ENCODE assay signal across 47 mouse cellular contexts in the genomic region with DNA sequence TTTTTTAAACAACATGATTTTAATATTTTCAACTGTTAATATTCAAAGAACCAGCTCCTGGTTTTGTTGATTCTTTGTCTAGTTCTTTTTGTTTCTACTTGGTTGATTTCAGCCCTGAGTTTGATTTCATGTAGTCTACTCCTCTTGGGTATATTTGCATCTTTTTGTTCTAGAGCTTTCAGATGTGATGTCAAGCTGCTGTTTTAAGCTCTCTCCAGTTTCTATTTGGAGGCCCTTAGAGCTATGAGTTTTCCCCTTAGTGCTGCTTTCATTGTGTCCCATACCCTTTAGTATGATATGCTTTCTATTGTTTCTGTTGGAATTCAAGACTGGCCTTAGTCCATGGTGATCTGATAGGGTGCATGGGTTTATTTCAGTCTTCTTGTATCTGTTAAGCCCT. TPM values are rescaled to one million over a fixed set of nuclear protein-coding genes. Genes with fewer than 3 reads are reported as not detected.
"Had no signal": no experiment of that assay in that cellular context is flagged by ENCODE, and none has a peak within 500 bp of the region (broad histone marks: within the 10 kb centered on the region; RNA-seq: fewer than 3 reads in every experiment).

No protein-coding gene starts in this region.

- H3K27ac ChIP-seq: limb, embryonic 10.5 days; limb, embryonic 12.5 days; limb, embryonic 13.5 days; limb, embryonic 15.5 days; liver, embryonic 12.5 days; liver, embryonic 13.5 days; liver, embryonic 14.5 days; liver, embryonic 15.5 days; lung, embryonic 15.5 days; macrophage; midbrain, embryonic 10.5 days; midbrain, embryonic 12.5 days; midbrain, embryonic 13.5 days; midbrain, embryonic 15.5 days; neural tube, embryonic 12.5 days had no signal

- H3K9ac ChIP-seq: limb, embryonic 12.5 days; limb, embryonic 13.5 days; limb, embryonic 15.5 days; liver, embryonic 12.5 days; liver, embryonic 13.5 days; liver, embryonic 14.5 days; liver, embryonic 15.5 days; liver, postnatal 0 days; lung, embryonic 14.5 days; lung, embryonic 15.5 days; midbrain, embryonic 12.5 days; midbrain, embryonic 13.5 days; midbrain, embryonic 15.5 days; neural tube, embryonic 12.5 days had no signal

- H3K36me3 ChIP-seq: limb, embryonic 10.5 days; limb, embryonic 12.5 days; limb, embryonic 13.5 days; limb, embryonic 15.5 days; liver, embryonic 12.5 days; liver, embryonic 13.5 days; liver, embryonic 15.5 days; lung, embryonic 15.5 days; midbrain, embryonic 10.5 days; midbrain, embryonic 12.5 days; midbrain, embryonic 13.5 days; midbrain, embryonic 15.5 days; neural tube, embryonic 12.5 days had no signal

- H3K4me3 ChIP-seq: limb, embryonic 10.5 days; limb, embryonic 12.5 days; limb, embryonic 13.5 days; limb, embryonic 15.5 days; liver, embryonic 12.5 days; liver, embryonic 13.5 days; liver, embryonic 15.5 days; lung, embryonic 15.5 days; megakaryocyte, embryonic 14.5 days; midbrain, embryonic 10.5 days; midbrain, embryonic 12.5 days; midbrain, embryonic 13.5 days; midbrain, embryonic 15.5 days; myocyte; neural tube, embryonic 12.5 days had no signal

- H3K4me1 ChIP-seq: limb, embryonic 10.5 days; limb, embryonic 12.5 days; limb, embryonic 13.5 days; limb, embryonic 15.5 days; liver, embryonic 12.5 days; liver, embryonic 13.5 days; liver, embryonic 15.5 days; lung, embryonic 15.5 days; megakaryocyte, embryonic 14.5 days; midbrain, embryonic 10.5 days; midbrain, embryonic 12.5 days; midbrain, embryonic 13.5 days; midbrain, embryonic 15.5 days; neural tube, embryonic 12.5 days had no signal

- H3K9me3 ChIP-seq: limb, embryonic 10.5 days; limb, embryonic 12.5 days; limb, embryonic 13.5 days; limb, embryonic 15.5 days; liver, embryonic 12.5 days; liver, embryonic 13.5 days; liver, embryonic 15.5 days; lung, embryonic 15.5 days; megakaryocyte, embryonic 14.5 days; midbrain, embryonic 10.5 days; midbrain, embryonic 12.5 days; midbrain, embryonic 13.5 days; midbrain, embryonic 15.5 days; neural tube, embryonic 12.5 days had no signal

- H3K4me2 ChIP-seq: limb, embryonic 12.5 days; limb, embryonic 13.5 days; limb, embryonic 15.5 days; liver, embryonic 11.5 days; liver, embryonic 12.5 days; liver, embryonic 13.5 days; liver, embryonic 15.5 days; lung, embryonic 14.5 days; lung, embryonic 15.5 days; midbrain, embryonic 11.5 days; midbrain, embryonic 12.5 days; midbrain, embryonic 13.5 days; midbrain, embryonic 15.5 days; neural tube, embryonic 12.5 days had no signal

- DNase-seq: left cerebral cortex, postnatal 4 days; liver; liver, embryonic 13.5 days; liver, postnatal 0 days; lung, adult 18-20 months; lung, adult 2 months; lung, embryonic 14.5 days; lung, postnatal 10 days; lung, postnatal 14 days; lung, postnatal 36 days; lung, postnatal 4 days; midbrain, embryonic 14.5 days had no signal

- H3K27me3 ChIP-seq: limb, embryonic 12.5 days; limb, embryonic 13.5 days; limb, embryonic 15.5 days; liver, embryonic 12.5 days; liver, embryonic 13.5 days; liver, embryonic 15.5 days; lung, embryonic 15.5 days; megakaryocyte, embryonic 14.5 days; midbrain, embryonic 12.5 days; midbrain, embryonic 13.5 days; midbrain, embryonic 15.5 days; neural tube, embryonic 12.5 days had no signal

RNA-seq across cellular contexts. Expression of a gene that starts 4.3 kb away (rescaled TPM):
- total RNA-seq: left cerebral cortex, postnatal 10 days; left cerebral cortex, postnatal 14 days; left cerebral cortex, postnatal 25 days; left cerebral cortex, postnatal 36 days; left cerebral cortex, postnatal 4 days; liver, adult 2 months; megakaryocyte progenitor cell, adult 5-6 weeks; megakaryocyte, adult 5-6 weeks; megakaryocyte-erythroid progenitor cell, adult 5-6 weeks; midbrain, postnatal 0 days; monocyte, adult 5-6 weeks had no signal
- polyA plus RNA-seq: limb, embryonic 10.5 days; limb, embryonic 11.5 days; limb, embryonic 12.5 days; limb, embryonic 13.5 days; limb, embryonic 14.5 days; limb, embryonic 15.5 days; liver, adult 2 months; liver, embryonic 11.5 days; liver, embryonic 12.5 days; liver, embryonic 13.5 days; liver, embryonic 14.5 days; liver, embryonic 15.5 days; liver, embryonic 16.5 days; liver, postnatal 0 days; lung, adult 2 months; lung, embryonic 14.5 days; lung, embryonic 15.5 days; lung, embryonic 16.5 days; lung, postnatal 0 days; macrophage; midbrain, embryonic 10.5 days; midbrain, embryonic 11.5 days; midbrain, embryonic 12.5 days; midbrain, embryonic 13.5 days; midbrain, embryonic 14.5 days; midbrain, embryonic 15.5 days; midbrain, embryonic 16.5 days; midbrain, postnatal 0 days; myocyte; neural tube, embryonic 11.5 days; neural tube, embryonic 12.5 days had no signal

RNA-seq across cellular contexts. Expression of a gene that starts 6.1 kb away (rescaled TPM):
- total RNA-seq: left cerebral cortex, postnatal 10 days; left cerebral cortex, postnatal 14 days; left cerebral cortex, postnatal 25 days; left cerebral cortex, postnatal 36 days; left cerebral cortex, postnatal 4 days; liver, adult 2 months; megakaryocyte progenitor cell, adult 5-6 weeks; megakaryocyte, adult 5-6 weeks; megakaryocyte-erythroid progenitor cell, adult 5-6 weeks; midbrain, postnatal 0 days; monocyte, adult 5-6 weeks had no signal
- polyA plus RNA-seq: limb, embryonic 10.5 days; limb, embryonic 11.5 days; limb, embryonic 12.5 days; limb, embryonic 13.5 days; limb, embryonic 14.5 days; limb, embryonic 15.5 days; liver, adult 2 months; liver, embryonic 11.5 days; liver, embryonic 12.5 days; liver, embryonic 13.5 days; liver, embryonic 14.5 days; liver, embryonic 15.5 days; liver, embryonic 16.5 days; liver, postnatal 0 days; lung, adult 2 months; lung, embryonic 14.5 days; lung, embryonic 15.5 days; lung, embryonic 16.5 days; lung, postnatal 0 days; macrophage; midbrain, embryonic 10.5 days; midbrain, embryonic 11.5 days; midbrain, embryonic 12.5 days; midbrain, embryonic 13.5 days; midbrain, embryonic 14.5 days; midbrain, embryonic 15.5 days; midbrain, embryonic 16.5 days; midbrain, postnatal 0 days; myocyte; neural tube, embryonic 11.5 days; neural tube, embryonic 12.5 days had no signal

RNA-seq across cellular contexts. Expression of a gene that starts 18.0 kb away (rescaled TPM):
- total RNA-seq: left cerebral cortex, postnatal 10 days; left cerebral cortex, postnatal 14 days; left cerebral cortex, postnatal 25 days; left cerebral cortex, postnatal 36 days; left cerebral cortex, postnatal 4 days; liver, adult 2 months; megakaryocyte progenitor cell, adult 5-6 weeks; megakaryocyte, adult 5-6 weeks; megakaryocyte-erythroid progenitor cell, adult 5-6 weeks; midbrain, postnatal 0 days; monocyte, adult 5-6 weeks had no signal
- polyA plus RNA-seq: limb, embryonic 10.5 days; limb, embryonic 11.5 days; limb, embryonic 12.5 days; limb, embryonic 13.5 days; limb, embryonic 14.5 days; limb, embryonic 15.5 days; liver, adult 2 months; liver, embryonic 11.5 days; liver, embryonic 12.5 days; liver, embryonic 13.5 days; liver, embryonic 14.5 days; liver, embryonic 15.5 days; liver, embryonic 16.5 days; liver, postnatal 0 days; lung, adult 2 months; lung, embryonic 14.5 days; lung, embryonic 15.5 days; lung, embryonic 16.5 days; lung, postnatal 0 days; macrophage; midbrain, embryonic 10.5 days; midbrain, embryonic 11.5 days; midbrain, embryonic 12.5 days; midbrain, embryonic 13.5 days; midbrain, embryonic 14.5 days; midbrain, embryonic 15.5 days; midbrain, embryonic 16.5 days; midbrain, postnatal 0 days; myocyte; neural tube, embryonic 11.5 days; neural tube, embryonic 12.5 days had no signal

RNA-seq across cellular contexts. Expression of a gene that starts 31.6 kb away (rescaled TPM):
- total RNA-seq: left cerebral cortex, postnatal 10 days; left cerebral cortex, postnatal 14 days; left cerebral cortex, postnatal 25 days; left cerebral cortex, postnatal 36 days; left cerebral cortex, postnatal 4 days; liver, adult 2 months; megakaryocyte progenitor cell, adult 5-6 weeks; megakaryocyte, adult 5-6 weeks; megakaryocyte-erythroid progenitor cell, adult 5-6 weeks; midbrain, postnatal 0 days; monocyte, adult 5-6 weeks had no signal
- polyA plus RNA-seq: limb, embryonic 10.5 days; limb, embryonic 11.5 days; limb, embryonic 12.5 days; limb, embryonic 13.5 days; limb, embryonic 14.5 days; limb, embryonic 15.5 days; liver, adult 2 months; liver, embryonic 11.5 days; liver, embryonic 12.5 days; liver, embryonic 13.5 days; liver, embryonic 14.5 days; liver, embryonic 15.5 days; liver, embryonic 16.5 days; liver, postnatal 0 days; lung, adult 2 months; lung, embryonic 14.5 days; lung, embryonic 15.5 days; lung, embryonic 16.5 days; lung, postnatal 0 days; macrophage; midbrain, embryonic 10.5 days; midbrain, embryonic 11.5 days; midbrain, embryonic 12.5 days; midbrain, embryonic 13.5 days; midbrain, embryonic 14.5 days; midbrain, embryonic 15.5 days; midbrain, embryonic 16.5 days; midbrain, postnatal 0 days; myocyte; neural tube, embryonic 11.5 days; neural tube, embryonic 12.5 days had no signal

RNA-seq across cellular contexts. Expression of a gene that starts 38.1 kb away (rescaled TPM):
- total RNA-seq: left cerebral cortex, postnatal 10 days; left cerebral cortex, postnatal 14 days; left cerebral cortex, postnatal 25 days; left cerebral cortex, postnatal 36 days; left cerebral cortex, postnatal 4 days; liver, adult 2 months; megakaryocyte progenitor cell, adult 5-6 weeks; megakaryocyte, adult 5-6 weeks; megakaryocyte-erythroid progenitor cell, adult 5-6 weeks; midbrain, postnatal 0 days; monocyte, adult 5-6 weeks had no signal
- polyA plus RNA-seq: limb, embryonic 10.5 days; limb, embryonic 11.5 days; limb, embryonic 12.5 days; limb, embryonic 13.5 days; limb, embryonic 14.5 days; limb, embryonic 15.5 days; liver, adult 2 months; liver, embryonic 11.5 days; liver, embryonic 12.5 days; liver, embryonic 13.5 days; liver, embryonic 14.5 days; liver, embryonic 15.5 days; liver, embryonic 16.5 days; liver, postnatal 0 days; lung, adult 2 months; lung, embryonic 14.5 days; lung, embryonic 15.5 days; lung, embryonic 16.5 days; lung, postnatal 0 days; macrophage; midbrain, embryonic 10.5 days; midbrain, embryonic 11.5 days; midbrain, embryonic 12.5 days; midbrain, embryonic 13.5 days; midbrain, embryonic 14.5 days; midbrain, embryonic 15.5 days; midbrain, embryonic 16.5 days; midbrain, postnatal 0 days; myocyte; neural tube, embryonic 11.5 days; neural tube, embryonic 12.5 days had no signal
